Mouse (Mus musculus): Measurements from ENCODE around the gene St3gal3. TPM values are rescaled to one million over a fixed set of nuclear protein-coding genes. Genes with fewer than 3 reads are reported as not detected.

Gene St3gal3
- total RNA-seq, 2 experiments from 2014 or later, result 65.8 to 68.8 TPM

DNA sequence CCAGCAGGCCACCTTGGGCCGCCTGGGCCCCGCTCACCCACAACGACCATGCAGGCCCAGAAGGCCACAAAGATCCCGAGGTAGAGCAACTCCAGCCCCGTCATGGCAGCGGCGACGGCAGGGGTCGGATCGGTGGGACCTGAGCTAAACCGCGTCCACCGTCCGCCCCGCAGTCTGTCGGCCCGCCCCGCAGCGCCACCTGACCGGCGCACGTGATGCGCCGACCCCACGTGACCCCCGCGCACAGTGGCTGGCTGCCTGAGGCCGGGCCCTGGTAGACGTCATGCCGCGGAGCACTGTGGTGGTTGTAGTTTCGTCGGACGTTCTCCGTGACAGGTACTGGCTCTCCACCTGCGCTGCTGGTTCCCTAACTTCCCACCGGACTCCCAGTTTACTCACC lies 247.6 kb downstream of the St3gal3 start, which contains the start of gene Atp6v0b:
Gene Atp6v0b (minus strand): TSS at position 201 of the 400 bp plus-strand sequence.
- intact Hi-C loops (cut with DNase I), result no loop called here
- DNase-seq, result peak; percentile 88 to 90

DNA sequence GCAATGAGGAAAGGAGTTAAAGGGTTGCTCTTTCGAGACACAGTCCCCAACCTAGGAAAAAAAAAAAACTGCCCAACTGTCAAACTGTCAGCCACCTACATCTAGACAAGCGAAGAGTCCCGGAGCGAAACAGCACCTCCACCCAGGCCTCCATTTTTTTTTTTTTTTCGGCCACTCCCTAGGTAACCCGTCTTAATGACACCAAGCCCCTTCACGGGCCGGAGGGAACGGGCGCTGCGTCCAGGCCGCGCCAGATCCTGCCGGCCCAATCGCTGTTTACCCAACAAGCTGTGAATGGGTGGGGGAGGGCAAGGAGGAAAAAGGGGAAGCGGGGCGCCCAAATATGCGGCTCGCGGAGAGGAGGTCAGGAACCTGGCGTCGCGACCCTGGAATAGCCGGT lies 248.1 kb downstream of the St3gal3 start:
- intact Hi-C loops (cut with DNase I), result no loop called here
- no peak for DNase-seq

DNA sequence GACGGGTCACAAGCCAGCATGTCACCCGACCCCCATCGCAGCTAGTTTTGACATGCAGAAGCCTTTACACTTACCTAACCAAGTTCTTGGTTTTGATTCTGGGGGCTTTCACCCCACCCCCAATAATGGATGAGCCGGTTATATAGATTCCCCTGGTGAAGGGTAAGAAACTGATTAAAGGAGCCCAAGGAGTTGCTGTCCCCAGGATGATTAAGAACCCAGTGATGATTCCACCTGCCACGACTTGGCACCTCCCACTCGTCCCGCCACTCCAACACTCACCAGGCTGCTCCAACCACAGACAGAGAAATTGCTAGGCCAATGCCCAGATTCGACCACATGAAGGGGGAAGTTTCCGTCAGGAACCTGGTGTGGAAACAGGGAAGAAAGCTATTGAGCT lies 248.7 kb downstream of the St3gal3 start:
- no peak for DNase-seq
- intact Hi-C loops (cut with DNase I), result no loop called here

DNA sequence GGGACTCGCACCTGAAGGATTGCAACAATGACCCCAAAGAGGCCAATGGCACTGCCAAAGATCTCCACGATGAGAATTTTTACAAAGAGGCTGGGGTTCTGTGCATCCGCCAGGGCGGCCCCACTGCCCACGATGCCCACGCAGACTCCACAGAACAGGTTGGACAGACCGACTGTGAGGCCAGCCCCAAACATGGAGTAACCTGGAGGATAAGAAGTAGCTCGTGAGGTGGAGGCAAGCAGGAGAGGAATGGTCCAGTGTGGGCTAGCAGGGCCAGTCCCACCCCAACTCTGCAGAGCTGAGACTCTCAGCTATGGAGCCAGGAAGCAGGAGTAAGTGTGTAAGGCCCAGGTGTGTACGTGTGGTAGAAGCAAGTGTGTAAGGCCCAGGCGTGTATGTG lies 249.6 kb downstream of the St3gal3 start:
- intact Hi-C loops (cut with DNase I), result no loop called here

DNA sequence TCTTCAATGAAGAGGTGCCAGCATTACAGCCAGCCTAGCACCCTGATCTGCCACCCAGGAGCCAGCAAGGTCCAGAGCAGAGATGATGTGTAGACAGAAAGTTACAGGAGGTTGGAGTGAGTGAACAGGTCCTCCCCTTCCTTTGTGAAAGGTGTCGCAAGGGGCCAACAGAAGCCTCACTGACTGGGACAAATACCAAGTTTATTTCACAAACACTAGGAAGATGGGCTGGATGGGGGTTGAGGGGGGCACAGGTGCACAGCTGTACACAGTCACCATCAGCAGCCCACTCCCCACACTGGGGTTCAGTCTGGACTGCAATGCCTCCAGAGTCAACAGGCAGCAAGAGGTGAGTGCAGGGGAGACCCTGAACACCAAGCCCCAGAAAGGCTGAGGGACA lies 250.6 kb downstream of the St3gal3 start:
- intact Hi-C loops (cut with DNase I), result no loop called here
- DNase-seq, result no peak

More for the DNA sequence above, 249.6 kb downstream of the St3gal3 start:
- DNase-seq, result no peak

DNA sequence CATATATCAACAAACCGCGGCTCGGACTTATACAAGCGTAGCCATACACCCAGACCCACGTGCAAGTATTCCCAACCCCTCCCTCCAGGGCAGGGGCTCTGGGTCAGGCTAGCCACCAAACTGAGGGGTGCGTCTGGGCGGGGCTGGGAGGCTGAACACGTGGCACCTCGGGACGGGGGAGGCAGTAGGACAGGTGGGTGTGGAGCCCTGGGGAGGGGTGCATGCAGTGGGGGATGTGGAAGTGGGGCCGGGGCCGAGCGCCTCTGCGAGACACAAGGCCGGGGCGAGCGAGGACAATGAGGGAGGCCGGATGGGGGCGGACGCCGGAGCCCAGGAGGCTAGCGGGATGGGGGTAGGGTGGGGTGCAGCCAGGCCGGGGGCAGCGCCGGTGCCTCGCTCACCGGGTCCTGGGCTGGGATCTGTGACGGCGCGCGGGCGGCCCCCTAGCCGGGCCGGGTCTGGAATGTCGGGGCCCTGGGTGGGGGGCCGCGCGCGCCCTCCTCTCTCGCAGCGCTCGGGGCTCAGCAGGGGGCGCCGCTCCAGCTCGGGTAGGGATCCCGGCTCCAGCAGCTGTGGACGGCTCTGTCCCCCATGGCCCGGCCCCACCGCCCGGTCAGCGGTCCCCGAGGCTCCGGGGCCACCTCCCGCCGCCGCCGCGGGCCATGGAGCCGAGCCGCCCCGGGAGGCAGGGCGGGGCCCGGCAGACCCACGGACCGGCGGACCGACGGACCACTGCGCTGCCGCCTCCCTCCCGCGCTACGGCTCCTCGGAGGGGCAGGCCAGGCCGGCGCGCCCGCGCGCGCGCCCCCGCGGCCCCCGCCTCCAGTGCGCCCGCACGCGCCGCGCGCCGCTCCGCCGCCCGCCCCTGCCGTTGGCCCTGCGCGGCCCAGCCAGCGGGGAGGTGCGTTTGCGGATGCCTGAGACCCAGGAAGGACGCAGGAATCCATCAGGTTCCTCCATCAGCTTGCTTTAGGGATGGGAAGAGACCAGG lies 251.7 kb downstream of the St3gal3 start, which contains the start of gene B4galt2:
Gene B4galt2 (minus strand): TSS at position 787 of the 991 bp plus-strand sequence.
- intact Hi-C loops (cut with DNase I), result no loop called here
- DNase-seq, result peak; percentile 37 to 42

Other genes with a start within 250 kb of the St3gal3 start
- 10 to 100 TPM; 65.4 to 74.0 TPM for gene Atp6v0b, start 247.6 kb downstream of the St3gal3 start, total RNA-seq (2021)
- gene Dph2, start 242.9 kb downstream of the St3gal3 start, total RNA-seq (2021), result 1 to 10 TPM; 1.4 to 2.6 TPM
- 100 to 1,000 TPM; 222 to 284 TPM for gene Ipo13, start 219.9 kb downstream of the St3gal3 start, total RNA-seq (2021)
- under 1 TPM; 0.15 to 0.32 TPM for gene Artn, start 205.2 kb downstream of the St3gal3 start, total RNA-seq (2021)
- 10 to 100 TPM; 16.4 to 17.4 TPM for gene Kdm4a, start 45.1 kb upstream of the St3gal3 start, total RNA-seq (2021)
- 1 to 10 TPM; 2.7 to 3.0 TPM for gene Ptprf, start 156.5 kb upstream of the St3gal3 start, total RNA-seq (2021)